Mouse (Mus musculus) lung, postnatal 0 days (tissue): ENCODE measurements at regions not wholly inside any gene's neighbourhood (a gene's known extent, or its start where the extent isn't known, plus 50 kb on each side); places are given as distances from the start of the nearest gene placed in this dataset.

Source experiments
- ATAC-seq: fragments of 200-750 bp; cut with Nextera tagmentation; 2 replicates; pipeline ENCODE4 v1.8.0; 2017; ENCODE audit warnings: moderate library complexity
- DNase-seq: peaks from one replicate; pipeline ENCODE4 v3.0.0-alpha.2; 2016; ENCODE audit warnings: low spot score
- H3K27ac ChIP-seq: fragments of 300-500 bp; sonication (generic); 2 replicates; pipeline ENCODE4 v1.5.1; 2014; ENCODE audit warnings: antibody characterized with exemption, mild to moderate bottlenecking, low read length, mixed read lengths
- H3K27me3 ChIP-seq: fragments of 300-500 bp; sonication (generic); replicated peaks from 2 replicates; pipeline ENCODE4 v1.6.1; 2014; ENCODE audit warnings: low read length, mixed read lengths; ENCODE audit not compliant: insufficient read depth
- H3K36me3 ChIP-seq: fragments of 300-500 bp; sonication (generic); 2 replicates; pipeline ENCODE4 v1.6.1; 2014; ENCODE audit warnings: low read length, mixed read lengths; ENCODE audit not compliant: insufficient read depth
- H3K4me1 ChIP-seq: fragments of 300-500 bp; sonication (generic); 2 replicates; pipeline ENCODE4 v1.6.1; 2014; ENCODE audit warnings: antibody characterized with exemption, low read depth, low read length, mixed read lengths; ENCODE audit not compliant: insufficient read depth
- H3K4me2 ChIP-seq: fragments of 300-500 bp; sonication (generic); replicated peaks from 2 replicates; pipeline ENCODE4 v1.6.1; 2014; ENCODE audit warnings: low read depth, mild to moderate bottlenecking, low read length, moderate library complexity, mixed read lengths
- H3K4me3 ChIP-seq: fragments of 300-500 bp; sonication (generic); 2 replicates; pipeline ENCODE4 v1.5.1; 2014; ENCODE audit warnings: low read depth, low read length
- H3K9ac ChIP-seq: fragments of 300-500 bp; sonication (generic); replicated peaks from 2 replicates; pipeline ENCODE4 v1.6.1; 2014; ENCODE audit warnings: low read depth, mild to moderate bottlenecking
- H3K9me3 ChIP-seq: fragments of 300-500 bp; sonication (generic); 2 replicates; pipeline ENCODE4 v1.6.1; 2016; ENCODE audit warnings: low read length, mixed read lengths
- CTCF ChIP-seq: IDR thresholded peaks from 2 replicates; pipeline ENCODE4 v1.5.1; 2016; ENCODE audit warnings: antibody characterized with exemption, mild to moderate bottlenecking
- EP300 ChIP-seq: IDR thresholded peaks from 2 replicates; pipeline ENCODE4 v1.6.1; 2016; ENCODE audit warnings: antibody characterized with exemption, mild to moderate bottlenecking, control low read depth
- WGBS: fragments of 180-500 bp; shearing (Covaris S2); extraction: QIAGEN DNeasy Blood & Tissue Kit; methylation state at CpG from one replicate; pipeline ENCODE4 v1.1.7; 2014; 5-methylcytosine and 5-hydroxymethylcytosine counted together

DNA sequence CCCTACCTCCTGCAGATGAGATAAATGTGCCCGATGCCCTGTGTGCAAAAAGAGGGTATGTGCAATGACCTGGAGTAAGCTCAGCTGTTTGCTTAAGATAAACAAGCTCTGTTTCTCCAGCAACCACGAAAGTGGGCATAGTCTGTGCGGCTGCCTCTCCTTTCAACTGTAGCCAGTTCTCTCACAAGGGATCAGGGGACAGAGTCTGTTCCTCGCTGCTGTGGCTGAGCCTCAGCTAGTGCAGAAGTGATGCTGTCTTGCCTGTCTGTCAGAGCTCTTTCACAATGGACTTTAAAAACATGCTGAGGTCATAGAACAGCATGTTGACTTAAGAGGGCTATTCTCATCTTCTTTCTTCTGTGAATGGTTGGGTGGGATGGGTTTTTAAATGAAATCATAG lies 406.1 kb upstream of the Klf4 start:
- ATAC-seq: no peak
- no peaks in the 10 kb centered on the region for H3K4me1 ChIP-seq
- no peaks in the 10 kb centered on the region for H3K27me3 ChIP-seq
- no peaks in the 10 kb centered on the region for H3K36me3 ChIP-seq
- no peak overlapping the region for H3K4me3 ChIP-seq
- 38% methylated on average over 4 of the region's 4 CpGs for WGBS
- no peak overlapping the region for H3K4me2 ChIP-seq
- H3K9me3 ChIP-seq: no peaks in the 10 kb centered on the region
- H3K9ac ChIP-seq: no peak overlapping the region
- no peak overlapping the region for H3K27ac ChIP-seq
- no peak for DNase-seq
- TF ChIP-seq EP300 (no peak), CTCF (no peak)

DNA sequence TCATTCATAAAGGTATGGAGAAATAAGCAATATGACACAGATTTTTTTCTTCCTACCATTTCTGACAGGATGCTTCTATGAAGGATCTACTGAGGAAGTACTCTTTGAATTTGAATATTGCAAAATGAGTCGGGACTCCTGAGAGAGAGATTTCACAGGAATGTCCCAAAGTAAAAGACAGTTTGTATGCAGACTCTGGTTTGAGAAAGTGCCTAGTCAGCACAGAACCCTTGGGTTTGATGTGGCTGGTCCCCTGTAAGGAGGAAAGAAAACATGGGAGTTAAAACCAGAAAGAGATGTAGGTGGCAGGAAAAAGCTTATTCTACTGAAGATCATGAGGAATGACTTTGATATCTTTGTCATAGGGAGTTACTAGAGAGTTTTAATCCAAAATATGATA lies 405.6 kb upstream of the Klf4 start:
- no peak for TF ChIP-seq EP300
- no peak for TF ChIP-seq CTCF
- no peaks in the 10 kb centered on the region for H3K36me3 ChIP-seq
- H3K4me3 ChIP-seq: no peak overlapping the region
- DNase-seq (no peak), ATAC-seq (no peak)
- no peak overlapping the region for H3K27ac ChIP-seq
- no peak overlapping the region for H3K4me2 ChIP-seq
- H3K9me3 ChIP-seq: no peaks in the 10 kb centered on the region
- H3K9ac ChIP-seq: no peak overlapping the region
- H3K4me1 ChIP-seq: no peaks in the 10 kb centered on the region
- 43% methylated on average over 1 of the region's 1 CpGs for WGBS
- H3K27me3 ChIP-seq: no peaks in the 10 kb centered on the region

DNA sequence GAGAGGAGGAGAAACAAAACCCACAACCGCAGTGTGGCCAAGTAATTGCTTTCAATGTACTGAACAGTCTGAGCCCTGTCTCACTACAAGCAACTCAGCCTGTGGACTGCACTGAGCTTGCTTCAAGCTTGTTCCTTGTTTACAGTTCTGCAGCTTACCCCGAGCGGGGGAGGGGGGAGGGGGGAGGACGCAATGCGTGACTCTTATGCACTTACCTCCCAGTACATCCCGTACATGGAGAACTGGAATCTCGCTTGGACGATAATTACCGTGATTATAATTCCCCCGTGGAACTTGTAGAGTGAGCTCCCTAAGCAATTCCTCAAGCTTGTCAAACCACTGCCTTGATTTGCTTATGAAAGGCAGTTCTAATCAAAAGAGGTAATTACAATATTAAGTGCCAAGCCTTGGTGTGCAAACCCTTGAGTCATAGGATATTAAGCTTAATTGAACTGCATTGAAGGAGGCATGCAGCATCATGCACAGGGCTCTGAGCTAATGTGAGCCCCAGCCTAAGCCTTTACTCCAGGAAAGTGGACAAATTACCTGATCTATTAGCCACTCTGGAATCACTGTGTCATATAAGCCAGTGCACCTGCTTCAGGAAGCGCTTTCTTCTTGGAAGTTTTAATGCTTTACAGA lies 397.0 kb upstream of the Klf4 start:
- no peak overlapping the region for H3K4me2 ChIP-seq
- peak; percentile 44 for ATAC-seq
- no peak for DNase-seq

DNA sequence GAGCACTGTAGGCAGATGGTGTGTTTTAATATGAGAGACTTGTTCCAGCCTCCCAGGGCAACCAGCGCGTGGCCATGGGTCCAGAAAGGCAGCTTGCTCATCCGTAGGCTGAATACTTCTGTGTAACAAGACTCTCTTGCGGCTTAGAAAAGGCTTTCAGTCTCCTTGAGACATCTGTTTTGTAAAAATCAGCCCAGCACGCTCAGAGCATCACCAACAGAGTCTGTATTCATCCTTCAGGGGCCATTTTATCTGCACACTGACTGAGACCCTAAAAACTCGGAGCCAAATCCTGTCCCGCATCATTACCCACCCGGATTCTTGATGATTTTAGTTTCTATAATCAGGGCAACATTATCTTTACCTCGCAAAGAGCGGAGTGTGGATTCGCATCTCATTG lies 396.4 kb upstream of the Klf4 start:
- TF ChIP-seq EP300 (no peak), CTCF (no peak)

More for the DNA sequence above, 397.0 kb upstream of the Klf4 start:
- no peak for TF ChIP-seq EP300
- no peak for TF ChIP-seq CTCF
- H3K9me3 ChIP-seq: no peaks in the 10 kb centered on the region
- no peak overlapping the region for H3K4me3 ChIP-seq
- H3K4me1 ChIP-seq: no peaks in the 10 kb centered on the region
- no peak overlapping the region for H3K9ac ChIP-seq
- H3K27ac ChIP-seq: no peak overlapping the region
- 53% methylated on average over 11 of the region's 11 CpGs for WGBS
- H3K36me3 ChIP-seq: no peaks in the 10 kb centered on the region
- H3K27me3 ChIP-seq: no peaks in the 10 kb centered on the region

DNA sequence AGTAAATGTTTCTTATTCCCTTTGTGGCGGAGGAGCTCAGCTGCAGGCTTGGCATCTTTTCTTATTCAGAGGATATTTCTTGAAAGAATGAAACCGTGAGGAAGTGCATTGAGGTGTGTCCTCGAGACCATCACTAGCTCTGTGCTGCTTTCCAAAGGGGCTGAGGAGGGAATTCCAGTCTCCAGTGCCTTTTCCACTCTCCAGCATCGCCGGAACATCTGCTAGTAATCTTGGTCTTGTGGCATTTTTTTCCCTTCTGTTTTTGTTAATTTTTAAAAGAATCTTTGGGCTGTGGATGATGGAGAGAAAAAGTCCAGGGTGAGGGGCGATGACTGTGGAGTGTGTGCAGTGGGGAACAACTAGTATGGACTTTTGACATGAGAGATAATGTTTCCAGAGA lies 395.9 kb upstream of the Klf4 start:
- no peak for ATAC-seq
- no peak for TF ChIP-seq EP300
- no peak for TF ChIP-seq CTCF
- H3K27ac ChIP-seq: no peak overlapping the region
- no peaks in the 10 kb centered on the region for H3K36me3 ChIP-seq
- no peak overlapping the region for H3K4me3 ChIP-seq
- no peaks in the 10 kb centered on the region for H3K4me1 ChIP-seq
- no peak for DNase-seq
- no peaks in the 10 kb centered on the region for H3K9me3 ChIP-seq
- no peak overlapping the region for H3K9ac ChIP-seq
- WGBS: 86% methylated on average over 6 of the region's 6 CpGs
- H3K4me2 ChIP-seq: no peak overlapping the region
- no peaks in the 10 kb centered on the region for H3K27me3 ChIP-seq

More for the DNA sequence above, 396.4 kb upstream of the Klf4 start:
- H3K4me1 ChIP-seq: no peaks in the 10 kb centered on the region
- DNase-seq (no peak), ATAC-seq (no peak)
- 78% methylated on average over 11 of the region's 11 CpGs for WGBS
- no peaks in the 10 kb centered on the region for H3K36me3 ChIP-seq
- no peaks in the 10 kb centered on the region for H3K9me3 ChIP-seq
- H3K27me3 ChIP-seq: no peaks in the 10 kb centered on the region
- H3K4me2 ChIP-seq: no peak overlapping the region
- no peak overlapping the region for H3K9ac ChIP-seq
- H3K4me3 ChIP-seq: no peak overlapping the region
- no peak overlapping the region for H3K27ac ChIP-seq

DNA sequence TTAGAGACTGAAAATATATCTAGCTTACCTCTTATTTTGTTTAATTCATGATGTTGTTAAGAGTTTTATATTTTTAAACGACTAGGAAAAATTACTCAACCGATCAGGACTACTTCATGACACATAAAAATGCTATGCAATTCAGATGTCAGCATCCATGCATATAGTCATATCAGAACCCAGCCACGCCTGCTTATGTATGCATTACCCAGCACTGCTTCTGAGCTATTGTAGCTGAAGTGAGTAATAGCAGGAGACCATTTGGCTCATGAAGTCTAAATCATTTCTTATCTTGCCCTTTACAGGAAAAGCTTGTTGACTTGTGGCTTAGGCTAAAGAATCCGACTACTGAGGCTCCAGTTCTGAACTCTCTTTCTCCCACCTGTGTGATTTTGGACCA lies 395.1 kb upstream of the Klf4 start:
- H3K27me3 ChIP-seq: no peaks in the 10 kb centered on the region
- no peak overlapping the region for H3K4me3 ChIP-seq
- no peak overlapping the region for H3K9ac ChIP-seq
- no peak for ATAC-seq
- DNase-seq: no peak
- TF ChIP-seq EP300: no peak
- TF ChIP-seq CTCF: no peak
- no peaks in the 10 kb centered on the region for H3K9me3 ChIP-seq
- H3K27ac ChIP-seq: no peak overlapping the region
- no peaks in the 10 kb centered on the region for H3K36me3 ChIP-seq
- H3K4me1 ChIP-seq: no peaks in the 10 kb centered on the region
- no peak overlapping the region for H3K4me2 ChIP-seq
- 67% methylated on average over 4 of the region's 4 CpGs for WGBS

DNA sequence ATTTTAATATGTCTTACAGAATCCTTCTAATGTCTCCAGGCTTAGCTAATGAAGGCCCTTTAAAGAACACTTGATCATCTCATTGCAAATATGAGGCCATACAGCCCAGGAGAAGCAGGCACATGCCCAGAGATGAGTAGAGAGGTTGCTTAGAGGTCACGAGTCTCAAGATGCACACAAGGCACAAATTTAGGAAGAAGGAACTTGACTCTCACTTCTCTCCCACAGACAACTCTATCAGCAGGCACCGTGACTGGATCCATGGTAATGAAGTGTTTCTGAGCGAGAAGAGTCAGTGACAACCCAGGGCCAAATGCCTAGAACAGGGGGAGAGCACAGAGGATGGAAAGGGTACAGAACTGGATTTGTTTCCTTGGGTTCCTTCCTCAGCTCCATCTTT lies 392.7 kb upstream of the Klf4 start:
- ATAC-seq (no peak), DNase-seq (no peak)
- no peaks in the 10 kb centered on the region for H3K27me3 ChIP-seq
- no peaks in the 10 kb centered on the region for H3K4me1 ChIP-seq
- no peak overlapping the region for H3K27ac ChIP-seq
- H3K36me3 ChIP-seq: no peaks in the 10 kb centered on the region
- no peak overlapping the region for H3K4me3 ChIP-seq
- no peak overlapping the region for H3K9ac ChIP-seq
- no peaks in the 10 kb centered on the region for H3K9me3 ChIP-seq
- TF ChIP-seq CTCF (no peak), EP300 (no peak)
- H3K4me2 ChIP-seq: no peak overlapping the region
- 52% methylated on average over 3 of the region's 3 CpGs for whole genome bisulfite sequencing
